Mouse (Mus musculus) MEL (cell line): ENCODE data around the gene Rtn3. TPM values are rescaled to one million over a fixed set of nuclear protein-coding genes. Genes with fewer than 3 reads are reported as not detected.

Experiments
- DNase-seq: peaks from one replicate; pipeline ENCODE4 v3.0.0; 2011; ENCODE audit warnings: low read depth, low spot score
- H3K27ac ChIP-seq: 2 replicates; pipeline ENCODE4 v1.5.1; 2012; ENCODE audit warnings: low read depth, mild to moderate bottlenecking, control low read depth, low read length, moderate library complexity; ENCODE audit not compliant: control insufficient read depth
- H3K27me3 ChIP-seq, 2 experiments: fragments of 150-350 bp in 1 of 2; sonication (generic) in 1 of 2; 2 replicates each; pipeline ENCODE4 v1.6.1; 2012; ENCODE audit warnings: low read length in 2 of 2, mild to moderate bottlenecking in 2 of 2, improper control_type of control experiment in 1 of 2, moderate library complexity in 1 of 2; ENCODE audit not compliant: insufficient read depth in 2 of 2, control insufficient read depth in 1 of 2
- H3K36me3 ChIP-seq, 2 experiments: 2 replicates each; pipeline ENCODE4 v1.6.1; 2012 to 2014; ENCODE audit warnings: low read length in 2 of 2, improper control_type of control experiment in 1 of 2, inconsistent platforms in 1 of 2, mild to moderate bottlenecking in 1 of 2; ENCODE audit not compliant: insufficient read depth in 2 of 2, control insufficient read depth in 1 of 2
- H3K4me1 ChIP-seq, 2 experiments: fragments of 150-350 bp in 1 of 2; sonication (generic) in 1 of 2; 2 replicates each; pipeline ENCODE4 v1.6.1; 2012; ENCODE audit warnings: low read length in 2 of 2, improper control_type of control experiment in 1 of 2, mild to moderate bottlenecking in 1 of 2; ENCODE audit not compliant: insufficient read depth in 2 of 2, control insufficient read depth in 1 of 2
- H3K4me3 ChIP-seq, 2 experiments: fragments of 150-350 bp in 1 of 2; sonication (generic) in 1 of 2; 2 replicates each; pipeline ENCODE4 v1.5.1; 2012; ENCODE audit warnings: low read depth in 2 of 2, low read length in 2 of 2, mild to moderate bottlenecking in 2 of 2, moderate library complexity in 2 of 2, control low read depth in 1 of 2, improper control_type of control experiment in 1 of 2; ENCODE audit not compliant: control insufficient read depth in 1 of 2, insufficient read depth in 1 of 2
- H3K79me2 ChIP-seq: 2 replicates; pipeline ENCODE4 v1.6.1; 2012; ENCODE audit warnings: mild to moderate bottlenecking, low read length, moderate library complexity; ENCODE audit not compliant: control insufficient read depth, poor library complexity, insufficient read depth
- H3K9ac ChIP-seq: 2 replicates; pipeline ENCODE4 v1.6.1; 2012; ENCODE audit warnings: low read depth, mild to moderate bottlenecking, control low read depth, low read length, moderate library complexity; ENCODE audit not compliant: control insufficient read depth, poor library complexity, severe bottlenecking
- H3K9me3 ChIP-seq: fragments of 150-350 bp; sonication (generic); replicated peaks from 2 replicates; pipeline ENCODE4 v1.6.1; 2012; ENCODE audit warnings: mild to moderate bottlenecking, low read length, improper control_type of control experiment, moderate library complexity; ENCODE audit not compliant: insufficient read depth
- BHLHE40 ChIP-seq: IDR thresholded peaks from 2 replicates; pipeline ENCODE4 v1.6.1; 2012; ENCODE audit warnings: low read depth, mild to moderate bottlenecking, inconsistent platforms, low read length, improper control_type of control experiment, borderline replicate concordance
- CHD1 ChIP-seq: IDR thresholded peaks from 2 replicates; pipeline ENCODE4 v1.6.1; 2012; ENCODE audit warnings: low read depth, mild to moderate bottlenecking, inconsistent platforms, low read length, improper control_type of control experiment
- CHD2 ChIP-seq: IDR thresholded peaks from 2 replicates; pipeline ENCODE4 v1.6.1; 2011; ENCODE audit warnings: low read length, improper control_type of control experiment
- CTCF ChIP-seq, 3 experiments: IDR thresholded peaks in 2 of 3; conservative IDR thresholded peaks in 1 of 3; 2 replicates each; pipeline ENCODE4 v1.5.1; 2011 to 2012; ENCODE audit warnings: low read length in 3 of 3, low read depth in 2 of 3, mild to moderate bottlenecking in 2 of 3, improper control_type of control experiment in 1 of 3, inconsistent platforms in 1 of 3, mixed read lengths in 1 of 3, moderate library complexity in 1 of 3; ENCODE audit not compliant: control insufficient read depth in 1 of 3, insufficient read depth in 1 of 3, poor library complexity in 1 of 3, severe bottlenecking in 1 of 3
- E2F4 ChIP-seq: IDR thresholded peaks from 2 replicates; pipeline ENCODE4 v1.6.1; 2011; ENCODE audit warnings: low read depth, low read length, improper control_type of control experiment, borderline replicate concordance
- ELF1 ChIP-seq: IDR thresholded peaks from 2 replicates; pipeline ENCODE4 v1.6.1; 2014; ENCODE audit warnings: low read depth, mild to moderate bottlenecking, inconsistent platforms, low read length, improper control_type of control experiment, moderate library complexity
- EP300 ChIP-seq, 2 experiments: IDR thresholded peaks; 2 replicates each; pipeline ENCODE4 v1.6.1; 2011; ENCODE audit warnings: improper control_type of control experiment in 2 of 2, low read length in 2 of 2, low read depth in 1 of 2, mild to moderate bottlenecking in 1 of 2
- ETS1 ChIP-seq: IDR thresholded peaks from 2 replicates; pipeline ENCODE4 v1.6.1; 2012; ENCODE audit warnings: low read depth, mild to moderate bottlenecking, inconsistent platforms, low read length, improper control_type of control experiment, moderate library complexity
- GABPA ChIP-seq: IDR thresholded peaks from 2 replicates; pipeline ENCODE4 v1.6.1; 2012; ENCODE audit warnings: low read depth, mild to moderate bottlenecking, inconsistent platforms, low read length, improper control_type of control experiment, moderate library complexity
- JUND ChIP-seq: IDR thresholded peaks from 2 replicates; pipeline ENCODE4 v1.6.1; 2011; ENCODE audit warnings: low read depth, mild to moderate bottlenecking, improper control_type of control experiment, low read length
- MAX ChIP-seq: IDR thresholded peaks from 2 replicates; pipeline ENCODE4 v1.6.1; 2011; ENCODE audit warnings: low read length, improper control_type of control experiment
- MAZ ChIP-seq: IDR thresholded peaks from 2 replicates; pipeline ENCODE4 v1.6.1; 2012; ENCODE audit warnings: low read depth, mild to moderate bottlenecking, inconsistent platforms, low read length, improper control_type of control experiment
- MEF2A ChIP-seq: IDR thresholded peaks from 2 replicates; pipeline ENCODE4 v1.6.1; 2014; ENCODE audit warnings: low read depth, mild to moderate bottlenecking, inconsistent platforms, low read length, improper control_type of control experiment; ENCODE audit not compliant: poor library complexity, insufficient replicate concordance, severe bottlenecking; ENCODE audit errors: extremely low read depth
- MXI1 ChIP-seq: IDR thresholded peaks from 2 replicates; pipeline ENCODE4 v1.6.1; 2011; ENCODE audit warnings: mild to moderate bottlenecking, low read depth, low read length, improper control_type of control experiment
- MYC ChIP-seq: IDR thresholded peaks from 2 replicates; pipeline ENCODE4 v1.6.1; 2011; ENCODE audit warnings: low read depth, mild to moderate bottlenecking, low read length, improper control_type of control experiment, moderate library complexity
- NELFE ChIP-seq: IDR thresholded peaks from 2 replicates; pipeline ENCODE4 v1.6.1; 2011; ENCODE audit warnings: low read depth, low read length, improper control_type of control experiment
- NRF1 ChIP-seq: IDR thresholded peaks from 2 replicates; pipeline ENCODE4 v1.6.1; 2014; ENCODE audit warnings: low read depth, mild to moderate bottlenecking, inconsistent platforms, low read length, improper control_type of control experiment, moderate library complexity; ENCODE audit not compliant: poor library complexity, insufficient read depth, severe bottlenecking
- POLR2A ChIP-seq, 2 experiments: IDR thresholded peaks; 2 replicates each; pipeline ENCODE4 v1.6.1; 2011 to 2012; ENCODE audit warnings: low read length in 2 of 2, mild to moderate bottlenecking in 2 of 2, control low read depth in 1 of 2, improper control_type of control experiment in 1 of 2, low read depth in 1 of 2, moderate library complexity in 1 of 2; ENCODE audit not compliant: control insufficient read depth in 1 of 2, insufficient read depth in 1 of 2, poor library complexity in 1 of 2
- POLR2AphosphoS2 ChIP-seq: IDR thresholded peaks from 2 replicates; pipeline ENCODE4 v1.6.1; 2011; ENCODE audit warnings: low read length, improper control_type of control experiment
- POLR2AphosphoS5 ChIP-seq: IDR thresholded peaks from 2 replicates; pipeline ENCODE4 v1.6.1; 2012; ENCODE audit warnings: low read depth, borderline replicate concordance, mild to moderate bottlenecking, inconsistent platforms, low read length, moderate library complexity, mixed read lengths
- SIN3A ChIP-seq: IDR thresholded peaks from 2 replicates; pipeline ENCODE4 v1.6.1; 2012; ENCODE audit warnings: low read length, improper control_type of control experiment, inconsistent platforms
- SMC3 ChIP-seq: IDR thresholded peaks from 2 replicates; pipeline ENCODE4 v1.6.1; 2011; ENCODE audit warnings: low read depth, low read length, improper control_type of control experiment
- TAL1 ChIP-seq: IDR thresholded peaks from 2 replicates; pipeline ENCODE4 v1.6.1; 2012; ENCODE audit warnings: mild to moderate bottlenecking, inconsistent platforms, low read length, moderate library complexity, mixed read lengths
- TBP ChIP-seq: IDR thresholded peaks from 2 replicates; pipeline ENCODE4 v1.8.0; 2011; ENCODE audit warnings: low read depth, low read length, improper control_type of control experiment
- TCF12 ChIP-seq: IDR thresholded peaks from 2 replicates; pipeline ENCODE4 v1.6.1; 2014; ENCODE audit warnings: low read depth, mild to moderate bottlenecking, inconsistent platforms, low read length, improper control_type of control experiment, moderate library complexity
- USF2 ChIP-seq, 2 experiments: IDR thresholded peaks; 2 replicates each; pipeline ENCODE4 v1.6.1; 2011 to 2012; ENCODE audit warnings: improper control_type of control experiment in 2 of 2, low read length in 2 of 2, borderline replicate concordance in 1 of 2, inconsistent platforms in 1 of 2, low read depth in 1 of 2, mild to moderate bottlenecking in 1 of 2; ENCODE audit not compliant: insufficient read depth in 1 of 2
- ZC3H11A ChIP-seq: IDR thresholded peaks from 2 replicates; pipeline ENCODE4 v1.6.1; 2012; ENCODE audit warnings: low read depth, mild to moderate bottlenecking, inconsistent platforms, low read length, improper control_type of control experiment
- ZKSCAN1 ChIP-seq: IDR thresholded peaks from 2 replicates; pipeline ENCODE4 v1.6.1; 2012; ENCODE audit warnings: low read depth, mild to moderate bottlenecking, inconsistent platforms, low read length, improper control_type of control experiment, moderate library complexity
- ZMIZ1 ChIP-seq: IDR thresholded peaks from 2 replicates; pipeline ENCODE4 v1.6.1; 2012; ENCODE audit warnings: low read depth, mild to moderate bottlenecking, inconsistent platforms, low read length, improper control_type of control experiment, moderate library complexity
- polyA plus RNA-seq, 2 experiments: library from polyadenylated mRNA; stranded (reverse) in 1 of 2; unstranded in 1 of 2; fragments of >175 nt in 1 of 2; fragments of >200 nt in 1 of 2; gene quantifications; 2 replicates each; pipeline versions ENCODE4 v1.2.1 to v1.2.4; 2012; ENCODE audit warnings: low replicate concordance in 2 of 2, low read depth in 1 of 2; ENCODE audit not compliant: insufficient read length in 2 of 2, insufficient read depth in 1 of 2, missing spikeins in 1 of 2
- total RNA-seq: library from RNA; depleted of rRNA; stranded (reverse); fragments of 300-350 nt; gene quantifications from 2 replicates; pipeline ENCODE4 v1.2.3, GENCODE M21; 2012

The Rtn3 gene
- total and polyA plus RNA-seq, 3 experiments: 33.4 to 118 TPM; not detected in 1

- TF ChIP-seq CTCF (IDR thresholded peaks at IDR 0.05 in 2 of 3, conservative IDR thresholded peaks at IDR 0.05 in 1 of 3; ENCODE audit: control insufficient read depth in 1 of 3, insufficient read depth in 1 of 3, low read depth in 2 of 3, low read length in 3 of 3, poor library complexity in 1 of 3, severe bottlenecking in 1 of 3) (no peak), BHLHE40 (no peak), MYC (peak; percentile 34; the same call in 1 of the 2 replicates), MAZ (no peak), TCF12 (0 out of 2 replicates have a peak, but pooled peaks have one; percentile 9), GABPA (no peak), EP300 (IDR thresholded peaks at IDR 0.05; ENCODE audit: low read depth in 1 of 2, low read length in 2 of 2) (peak in 1 of 2 experiments; percentile 40; a peak in 2 of 4 replicates), NRF1 (no peak), E2F4 (no peak), ELF1 (no peak), ZMIZ1 (no peak), TAL1 (no peak), MXI1 (no peak), CHD1 (peak; percentile 48; the same call in 1 of the 2 replicates), NELFE (no peak), POLR2AphosphoS5 (no peak), POLR2AphosphoS2 (no peak), JUND (no peak), ETS1 (no peak), SIN3A (peak; percentile 62), ZKSCAN1 (peak; percentile 40; the same call in 1 of the 2 replicates)
Measured at GRCm38 (mm10) chr19:7495221-7496038, 12.3 kb upstream of the Rtn3 start (continued).

GRCm38 (mm10) chr19:7494187-7495015, 11.3 kb upstream of the Rtn3 start:
- H3K36me3 ChIP-seq: peaks cover 0 to 13% of the 10 kb centered on the region in 2 experiments; a peak in 2 of 4 replicates
- no peaks in the 10 kb centered on the region for H3K9me3 ChIP-seq
- H3K27me3 ChIP-seq: no peaks in the 10 kb centered on the region
- peaks cover 13% of the 10 kb centered on the region for H3K79me2 ChIP-seq
- peak overlapping the region; percentile 91 for H3K9ac ChIP-seq
- peaks cover 4 to 8% of the 10 kb centered on the region in 2 experiments; a peak in 3 of 4 replicates for H3K4me1 ChIP-seq
- peak; percentile 95 for DNase-seq
- peak overlapping the region; percentile 86 for H3K27ac ChIP-seq
- H3K4me3 ChIP-seq: peak overlapping the region; percentile 72 to 85
- TF ChIP-seq MEF2A: no peak
- peak; percentile 91 for TF ChIP-seq NRF1
- no peak for TF ChIP-seq BHLHE40
- peak; percentile 66 for TF ChIP-seq POLR2AphosphoS2
- TF ChIP-seq E2F4: peak; percentile 95
- no peak for TF ChIP-seq CHD2
- TF ChIP-seq USF2 (IDR thresholded peaks at IDR 0.05; ENCODE audit: borderline replicate concordance in 1 of 2, insufficient read depth in 1 of 2, low read depth in 1 of 2, low read length in 2 of 2): no peak
- no peak for TF ChIP-seq SMC3
- TF ChIP-seq ETS1: 0 out of 2 replicates have a peak, but pooled peaks have one; percentile 17
- peak; percentile 63 for TF ChIP-seq MXI1
- peak; percentile 99 for TF ChIP-seq MAX
- TF ChIP-seq TBP: peak; percentile 60; the same call in 1 of the 2 replicates
- TF ChIP-seq MAZ: no peak
- peak; percentile 42 for TF ChIP-seq SIN3A
- peak; percentile 83 to 86 for TF ChIP-seq POLR2A (IDR thresholded peaks at IDR 0.05; ENCODE audit: control insufficient read depth in 1 of 2, insufficient read depth in 1 of 2, low read depth in 1 of 2, low read length in 2 of 2, poor library complexity in 1 of 2)
- peak in 1 of 3 experiments; percentile 20; a peak in 1 of 6 replicates for TF ChIP-seq CTCF (IDR thresholded peaks at IDR 0.05 in 2 of 3, conservative IDR thresholded peaks at IDR 0.05 in 1 of 3; ENCODE audit: control insufficient read depth in 1 of 3, insufficient read depth in 1 of 3, low read depth in 2 of 3, low read length in 3 of 3, poor library complexity in 1 of 3, severe bottlenecking in 1 of 3)
- TF ChIP-seq ZC3H11A: no peak
- TF ChIP-seq TCF12: 0 out of 2 replicates have a peak, but pooled peaks have one; percentile 11
